Mouse (Mus musculus): Measurements from ENCODE around the gene Rita1.

DNA sequence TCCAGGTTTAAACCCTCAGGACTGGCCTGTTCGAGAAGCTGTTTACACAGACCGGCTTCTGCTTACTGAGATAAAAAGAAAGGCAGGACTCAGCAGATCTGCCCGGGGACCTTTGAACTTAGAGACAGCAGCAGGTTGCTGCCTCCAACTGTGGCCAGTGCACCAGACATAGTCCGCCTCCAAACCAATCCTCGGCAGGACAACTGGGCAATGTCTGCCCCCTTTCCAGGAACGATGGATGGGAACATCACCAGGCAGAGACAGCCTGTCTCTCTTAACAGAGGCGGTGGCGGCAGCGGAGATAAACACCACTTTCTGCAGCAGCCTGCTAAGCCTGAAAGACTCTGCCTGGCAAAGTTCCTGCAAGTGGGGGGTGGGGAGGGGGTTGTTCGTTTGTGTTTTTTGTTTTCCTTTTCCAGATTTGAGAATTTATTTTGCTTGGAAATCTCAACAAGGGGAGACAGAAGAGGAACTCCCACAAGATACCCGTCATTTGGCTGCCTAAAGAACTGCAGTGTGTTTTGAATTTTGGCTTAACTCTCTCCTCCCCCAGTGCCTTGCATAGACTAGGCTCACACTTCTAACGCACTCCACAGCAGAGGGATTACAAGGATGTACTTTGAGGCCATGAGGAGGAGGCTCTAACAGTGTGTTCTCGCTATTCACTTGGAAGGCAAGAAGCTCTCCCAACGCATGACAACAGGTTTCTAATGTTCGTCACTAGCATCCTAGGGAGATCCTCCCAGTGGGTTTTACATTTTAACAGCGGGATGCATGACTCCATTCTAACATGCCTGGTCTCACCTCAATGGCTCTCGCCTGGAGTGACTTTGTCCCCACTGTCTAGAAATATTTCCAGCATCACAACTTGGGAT lies 25.4 kb downstream of the Rita1 start:
- no peak for TF ChIP-seq CTCF (IDR thresholded peaks at IDR 0.05; ENCODE audit: insufficient read depth, low read length)
- no peak for TF ChIP-seq POLR2A (IDR thresholded peaks at IDR 0.05; ENCODE audit: borderline replicate concordance, extremely low read depth, low read depth, low read length)
